17 mouse cellular contexts compared by ENCODE assay signal in the genomic region with DNA sequence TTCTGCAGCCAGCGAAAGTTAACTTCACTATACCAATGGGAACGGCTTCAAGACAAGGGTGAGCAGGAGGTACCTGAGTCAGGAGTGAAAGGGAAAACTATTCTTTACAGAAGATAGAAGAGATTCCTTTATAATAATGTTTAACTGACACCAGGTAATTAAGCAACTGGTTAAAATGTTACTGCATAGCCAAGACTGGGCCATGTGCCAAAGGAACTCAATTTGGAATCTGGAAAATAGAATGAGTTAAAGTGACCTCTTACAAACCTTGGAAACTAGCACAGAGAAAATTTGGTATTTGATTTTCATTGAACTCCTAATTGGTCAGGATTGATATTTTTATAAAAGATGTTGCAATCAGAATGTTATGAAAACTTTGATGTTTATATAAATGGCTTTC.
DNase-seq lines count a peak whose midpoint lies in the region; ATAC-seq and TF ChIP-seq lines count a peak whose summit lies in the region.
"Had no signal": no experiment of that assay in that cellular context is flagged by ENCODE, and none has a peak within 500 bp of the region (broad histone marks: within the 10 kb centered on the region; RNA-seq: fewer than 3 reads in every experiment).

No protein-coding gene starts in this region.

- peaks cover 3% of the 10 kb centered on the region; the same call in 1 of the 2 replicates for H3K4me1 ChIP-seq in liver, adult 2 months (ENCODE audit: control insufficient read depth, insufficient read depth, low read length)
- H3K4me1 ChIP-seq in liver, embryonic 12.5 days, result no peaks in the 10 kb centered on the region
- H3K4me1 ChIP-seq in kidney, embryonic 16.5 days (ENCODE audit: insufficient read depth, low read length), result no peaks in the 10 kb centered on the region
- H3K4me1 ChIP-seq: hindbrain, embryonic 12.5 days had no signal

- H3K4me3 ChIP-seq in liver, adult 2 months (ENCODE audit: insufficient read depth, low read depth, low read length), result no peak overlapping the region
- H3K4me3 ChIP-seq in liver, embryonic 12.5 days, result no peak overlapping the region
- H3K4me3 ChIP-seq in kidney, embryonic 16.5 days (ENCODE audit: low read length), result no peak overlapping the region
- H3K4me3 ChIP-seq: hindbrain, embryonic 12.5 days had no signal

- DNase-seq in cerebellum, postnatal 14 days, result peak; percentile 20 to 33
- no peak for DNase-seq in cerebellum, adult 9-11 months
- DNase-seq in liver, adult 2 months (ENCODE audit: extremely low read depth, low read depth, low spot score), result peak; percentile 50
- no peak for DNase-seq in urinary bladder, adult 18-20 months (ENCODE audit: low spot score in 2 of 2)
- DNase-seq in thymus, postnatal 14 days, result no peak
- DNase-seq: adrenal gland, postnatal 36 days; embryo, embryonic 11 days; liver, postnatal 0 days; spleen, adult 18-20 months; thymus, adult 2 months had no signal

- H3K27me3 ChIP-seq in liver, adult 2 months (ENCODE audit: control insufficient read depth, insufficient read depth, low read length), result no peaks in the 10 kb centered on the region
- no peaks in the 10 kb centered on the region for H3K27me3 ChIP-seq in liver, embryonic 12.5 days (replicated peaks)
- no peaks in the 10 kb centered on the region for H3K27me3 ChIP-seq in kidney, embryonic 16.5 days (ENCODE audit: insufficient read depth, low read length)
- H3K27me3 ChIP-seq: hindbrain, embryonic 12.5 days; Patski had no signal

- no peak overlapping the region for H3K4me2 ChIP-seq in liver, embryonic 12.5 days
- H3K4me2 ChIP-seq in kidney, embryonic 16.5 days (replicated peaks; ENCODE audit: low read depth, low read length), result no peak overlapping the region
- H3K4me2 ChIP-seq: heart, embryonic 11.5 days; hindbrain, embryonic 12.5 days had no signal

- H3K79me2 ChIP-seq in liver, adult 2 months (ENCODE audit: control insufficient read depth, insufficient read depth, low read length), result no peaks in the 10 kb centered on the region

- no peak for ATAC-seq in liver, embryonic 12.5 days
- ATAC-seq in kidney, embryonic 16.5 days (ENCODE audit: low FRiP score, low TSS enrichment), result 0 out of 2 replicates have a peak, but pooled peaks have one; percentile 42
- ATAC-seq: activated CD4-positive, CD25-positive, alpha-beta regulatory T cell, adult 4 months; inflammation-experienced regulatory T-cells, adult 6 months; liver, postnatal 0 days had no signal

- no peak for TF ChIP-seq POLR2A in liver, adult 2 months (IDR thresholded peaks at IDR 0.05; ENCODE audit: extremely low read depth, insufficient read depth, low read length)

- no peak for TF ChIP-seq CTCF in liver, adult 2 months (IDR thresholded peaks at IDR 0.05; ENCODE audit: low read depth, low read length)

- H3K9ac ChIP-seq in liver, adult 2 months (ENCODE audit: low read depth, low read length), result no peak overlapping the region
- no peak overlapping the region for H3K9ac ChIP-seq in liver, embryonic 12.5 days
- no peak overlapping the region for H3K9ac ChIP-seq in kidney, embryonic 16.5 days (replicated peaks; ENCODE audit: low read length)
- H3K9ac ChIP-seq: hindbrain, embryonic 12.5 days; liver, postnatal 0 days had no signal

- no peak overlapping the region for H3K27ac ChIP-seq in liver, adult 2 months (replicated peaks; ENCODE audit: insufficient read depth, low read depth, low read length)
- no peak overlapping the region for H3K27ac ChIP-seq in liver, embryonic 12.5 days
- H3K27ac ChIP-seq in kidney, embryonic 16.5 days (ENCODE audit: low read length), result no peak overlapping the region
- H3K27ac ChIP-seq: hindbrain, embryonic 12.5 days had no signal

- no peaks in the 10 kb centered on the region for H3K36me3 ChIP-seq in liver, adult 2 months (ENCODE audit: control insufficient read depth, insufficient read depth, low read length)
- H3K36me3 ChIP-seq in liver, embryonic 12.5 days, result no peaks in the 10 kb centered on the region
- H3K36me3 ChIP-seq in kidney, embryonic 16.5 days (ENCODE audit: insufficient read depth, low read length), result no peaks in the 10 kb centered on the region
- H3K36me3 ChIP-seq: hindbrain, embryonic 12.5 days had no signal

- no peaks in the 10 kb centered on the region for H3K9me3 ChIP-seq in liver, embryonic 12.5 days (replicated peaks)
- no peaks in the 10 kb centered on the region for H3K9me3 ChIP-seq in kidney, embryonic 16.5 days (ENCODE audit: low read length)
- H3K9me3 ChIP-seq: hindbrain, embryonic 12.5 days had no signal

- WGBS in liver, adult 2 months, result 84% methylated on average over 2 of the region's 2 CpGs
- WGBS in liver, embryonic 12.5 days (ENCODE audit: insufficient replicate concordance), result 64% methylated on average over 2 of the region's 2 CpGs
- WGBS in kidney, embryonic 16.5 days, result 84% methylated on average over 2 of the region's 2 CpGs

Comparison
In these comparisons a context has a peak if more than half of its experiments do, and no peak if none do; other contexts are left out.
1. DNase-seq: peak in cerebellum, postnatal 14 days (2 of 2) and liver, adult 2 months (single experiment); none in cerebellum, adult 9-11 months (single experiment), urinary bladder, adult 18-20 months (0 of 2) and thymus, postnatal 14 days (single experiment).